24 mouse cellular contexts compared by ENCODE assay signal in the genomic region with DNA sequence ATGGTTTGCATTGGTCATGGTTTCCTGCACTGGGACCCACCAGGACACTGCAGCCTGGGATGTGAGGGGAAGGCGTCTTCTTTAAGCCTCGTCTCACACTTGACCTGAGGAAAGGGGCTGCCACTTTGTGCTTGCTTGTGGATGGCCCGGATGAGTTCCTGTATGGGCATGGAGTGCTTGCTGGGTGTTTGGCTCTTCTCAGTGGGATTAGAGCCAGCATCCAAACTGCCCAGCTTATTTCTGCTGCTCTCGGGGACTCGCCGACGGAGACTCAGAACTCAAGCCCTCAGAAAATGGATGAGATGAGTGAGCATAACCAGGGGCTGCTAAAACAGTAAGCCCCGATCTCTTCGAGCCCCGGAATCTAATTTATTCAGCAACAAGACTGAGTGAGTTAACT.
DNase-seq lines count a peak whose midpoint lies in the region; ATAC-seq and TF ChIP-seq lines count a peak whose summit lies in the region.
"Had no signal": no experiment of that assay in that cellular context is flagged by ENCODE, and none has a peak within 500 bp of the region (broad histone marks: within the 10 kb centered on the region; RNA-seq: fewer than 3 reads in every experiment).

No protein-coding gene starts in this region.

- H3K27ac ChIP-seq in heart, embryonic 10.5 days, result no peak overlapping the region
- peak overlapping the region; percentile 82; the same call in 1 of the 2 replicates for H3K27ac ChIP-seq in kidney, embryonic 15.5 days
- H3K27ac ChIP-seq in stomach, embryonic 16.5 days (ENCODE audit: low read length), result no peak overlapping the region
- no peak overlapping the region for H3K27ac ChIP-seq in stomach, postnatal 0 days (replicated peaks)
- H3K27ac ChIP-seq: embryonic facial prominence, embryonic 13.5 days; forebrain, embryonic 13.5 days; heart, embryonic 13.5 days; hindbrain, embryonic 12.5 days; intestine, embryonic 15.5 days had no signal

- no peak overlapping the region for H3K4me3 ChIP-seq in heart, embryonic 10.5 days
- H3K4me3 ChIP-seq in kidney, embryonic 15.5 days (replicated peaks), result no peak overlapping the region
- H3K4me3 ChIP-seq in stomach, embryonic 16.5 days (replicated peaks; ENCODE audit: low read length), result no peak overlapping the region
- no peak overlapping the region for H3K4me3 ChIP-seq in stomach, postnatal 0 days (ENCODE audit: low read depth, low read length)
- H3K4me3 ChIP-seq: embryonic facial prominence, embryonic 13.5 days; erythroblast, embryonic 14.5 days; forebrain, embryonic 13.5 days; gastrocnemius, adult 2 months; heart, embryonic 13.5 days; hindbrain, embryonic 12.5 days; intestine, embryonic 15.5 days had no signal

- no peak overlapping the region for H3K9ac ChIP-seq in kidney, embryonic 15.5 days
- H3K9ac ChIP-seq in stomach, embryonic 16.5 days (ENCODE audit: low read length), result 0 out of 2 replicates have a peak overlapping the region, but pooled peaks have one; percentile 23
- no peak overlapping the region for H3K9ac ChIP-seq in stomach, postnatal 0 days (ENCODE audit: low read length)
- H3K9ac ChIP-seq: embryonic facial prominence, embryonic 13.5 days; forebrain, embryonic 13.5 days; heart, embryonic 13.5 days; hindbrain, embryonic 12.5 days; intestine, embryonic 15.5 days had no signal

- no peak for ATAC-seq in kidney, embryonic 15.5 days (replicated peaks; ENCODE audit: low FRiP score)
- no peak for ATAC-seq in stomach, embryonic 16.5 days (ENCODE audit: insufficient read depth, low FRiP score)
- ATAC-seq in stomach, postnatal 0 days (ENCODE audit: low FRiP score, low TSS enrichment), result no peak
- ATAC-seq: activated CD4-positive, CD25-positive, alpha-beta regulatory T cell, adult 4 months; forebrain, embryonic 13.5 days; forebrain, embryonic 16.5 days; hindbrain, embryonic 16.5 days; intestine, embryonic 15.5 days had no signal

- DNase-seq in cerebellum, postnatal 10 days, result peak; percentile 49 to 50
- DNase-seq in cerebellum, adult 9-11 months, result no peak
- DNase-seq in heart, adult 11 months, result peak; percentile 77
- DNase-seq in heart, embryonic 10.5 days (ENCODE audit: low spot score), result no peak
- DNase-seq in kidney, adult 9 months, result no peak
- DNase-seq in stomach, postnatal 0 days (ENCODE audit: low spot score), result no peak
- DNase-seq: adrenal gland, adult 8-10 months; adrenal gland, postnatal 25 days; gastrocnemius, adult 2 months; gastrocnemius, postnatal 14 days; heart, adult 18-20 months; heart, postnatal 14 days; heart, postnatal 4 days had no signal

- H3K4me2 ChIP-seq in kidney, embryonic 15.5 days, result no peak overlapping the region
- no peak overlapping the region for H3K4me2 ChIP-seq in stomach, embryonic 16.5 days (ENCODE audit: low read depth, low read length)
- H3K4me2 ChIP-seq in stomach, postnatal 0 days (replicated peaks; ENCODE audit: low read depth), result no peak overlapping the region
- H3K4me2 ChIP-seq: embryonic facial prominence, embryonic 13.5 days; forebrain, embryonic 13.5 days; heart, embryonic 13.5 days; hindbrain, embryonic 12.5 days; intestine, embryonic 15.5 days had no signal

- H3K27me3 ChIP-seq in heart, embryonic 10.5 days (ENCODE audit: insufficient read depth, poor library complexity, severe bottlenecking), result peaks cover 10% of the 10 kb centered on the region; the same call in 1 of the 2 replicates
- H3K27me3 ChIP-seq in kidney, embryonic 15.5 days, result no peaks in the 10 kb centered on the region
- no peaks in the 10 kb centered on the region for H3K27me3 ChIP-seq in stomach, embryonic 16.5 days (ENCODE audit: control insufficient read depth, insufficient read depth, low read length)
- H3K27me3 ChIP-seq in stomach, postnatal 0 days (ENCODE audit: control insufficient read depth, insufficient read depth, low read length), result no peaks in the 10 kb centered on the region
- H3K27me3 ChIP-seq: embryonic facial prominence, embryonic 13.5 days; forebrain, embryonic 13.5 days; heart, embryonic 13.5 days; intestine, embryonic 15.5 days had no signal

- H3K36me3 ChIP-seq in heart, embryonic 10.5 days, result no peaks in the 10 kb centered on the region
- no peaks in the 10 kb centered on the region for H3K36me3 ChIP-seq in kidney, embryonic 15.5 days
- no peaks in the 10 kb centered on the region for H3K36me3 ChIP-seq in stomach, embryonic 16.5 days (ENCODE audit: control insufficient read depth, insufficient read depth, low read length)
- H3K36me3 ChIP-seq in stomach, postnatal 0 days (ENCODE audit: control insufficient read depth, insufficient read depth, low read length), result no peaks in the 10 kb centered on the region
- H3K36me3 ChIP-seq: embryonic facial prominence, embryonic 13.5 days; heart, embryonic 13.5 days; hindbrain, embryonic 12.5 days; intestine, embryonic 15.5 days had no signal

- peaks cover 33% of the 10 kb centered on the region for H3K4me1 ChIP-seq in heart, embryonic 10.5 days
- peaks cover 47% of the 10 kb centered on the region for H3K4me1 ChIP-seq in kidney, embryonic 15.5 days
- peaks cover 3% of the 10 kb centered on the region; the same call in 1 of the 2 replicates for H3K4me1 ChIP-seq in stomach, embryonic 16.5 days (ENCODE audit: control insufficient read depth, insufficient read depth, low read length)
- no peaks in the 10 kb centered on the region for H3K4me1 ChIP-seq in stomach, postnatal 0 days (replicated peaks; ENCODE audit: control insufficient read depth, insufficient read depth)
- H3K4me1 ChIP-seq: forebrain, embryonic 13.5 days had no signal

- no peak for TF ChIP-seq EP300 in stomach, postnatal 0 days (optimal IDR thresholded peaks at IDR 0.05)

- WGBS in heart, embryonic 10.5 days, result 74% methylated on average over 10 of the region's 10 CpGs
- WGBS in kidney, embryonic 15.5 days, result 74% methylated on average over 10 of the region's 10 CpGs
- WGBS in stomach, embryonic 16.5 days, result 70% methylated on average over 10 of the region's 10 CpGs
- WGBS in stomach, postnatal 0 days, result 70% methylated on average over 10 of the region's 10 CpGs

- no peak for TF ChIP-seq CTCF in stomach, postnatal 0 days (IDR thresholded peaks at IDR 0.05; ENCODE audit: low read depth)

- H3K9me3 ChIP-seq in heart, embryonic 10.5 days, result no peaks in the 10 kb centered on the region
- no peaks in the 10 kb centered on the region for H3K9me3 ChIP-seq in kidney, embryonic 15.5 days (replicated peaks)
- H3K9me3 ChIP-seq in stomach, embryonic 16.5 days (replicated peaks; ENCODE audit: control insufficient read depth, low read length), result no peaks in the 10 kb centered on the region
- H3K9me3 ChIP-seq in stomach, postnatal 0 days (ENCODE audit: control insufficient read depth, low read length), result no peaks in the 10 kb centered on the region
- H3K9me3 ChIP-seq: embryonic facial prominence, embryonic 13.5 days; forebrain, embryonic 13.5 days; heart, embryonic 13.5 days; hindbrain, embryonic 12.5 days; intestine, embryonic 15.5 days had no signal

Comparison
In these comparisons a context has a peak if more than half of its experiments do, and no peak if none do; other contexts are left out.
1. DNase-seq: peak in cerebellum, postnatal 10 days (2 of 2) and heart, adult 11 months (single experiment); none in cerebellum, adult 9-11 months (single experiment), heart, embryonic 10.5 days (single experiment), kidney, adult 9 months (single experiment) and stomach, postnatal 0 days (single experiment).